Mouse (Mus musculus): ENCODE data around the gene Trpc4.
A peak's percentile ranks its signal among the peaks of the same experiment; 100 is the strongest.

The Trpc4 gene

DNA sequence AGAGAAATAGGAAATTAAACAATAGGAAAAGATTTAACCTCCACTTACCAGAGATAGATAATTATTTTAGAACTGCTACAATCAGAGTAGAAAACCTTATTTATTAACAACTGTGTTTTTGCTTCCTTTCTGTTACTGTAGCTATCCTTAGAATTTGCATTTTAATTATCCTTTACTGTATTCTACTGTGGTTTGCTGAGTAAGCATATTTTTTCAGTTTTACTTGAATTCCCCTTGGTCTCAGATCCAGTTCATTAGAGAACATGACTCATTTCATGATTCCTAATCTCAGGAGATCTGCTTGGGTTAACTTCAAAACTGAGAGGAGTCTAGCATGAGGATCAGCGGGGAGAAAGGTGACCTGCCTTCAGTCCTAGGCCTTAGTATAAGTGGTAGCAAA is 111.1 kb downstream of the Trpc4 start:
- DNase-seq (ENCODE audit: low read depth), result no peak

DNA sequence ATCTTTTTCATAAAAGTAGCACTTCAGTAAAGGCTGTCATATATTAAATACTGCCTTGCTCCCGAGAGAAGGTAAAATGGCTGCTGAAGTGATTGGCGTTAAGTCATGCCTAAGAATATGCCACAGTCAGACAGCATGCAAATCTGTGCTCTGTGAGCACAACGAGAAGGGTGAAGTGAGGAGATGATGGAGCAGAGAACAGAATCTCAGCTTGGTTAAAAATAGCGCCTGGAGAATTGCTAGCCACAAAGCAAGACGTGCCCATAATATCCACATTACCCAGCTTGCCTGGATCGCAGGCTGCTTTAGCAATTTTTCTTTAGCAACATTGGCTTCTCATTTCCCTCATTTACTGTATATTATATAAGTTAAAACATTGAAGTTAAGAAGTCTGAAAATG is 113.3 kb downstream of the Trpc4 start:
- DNase-seq (ENCODE audit: low read depth), result no peak

DNA sequence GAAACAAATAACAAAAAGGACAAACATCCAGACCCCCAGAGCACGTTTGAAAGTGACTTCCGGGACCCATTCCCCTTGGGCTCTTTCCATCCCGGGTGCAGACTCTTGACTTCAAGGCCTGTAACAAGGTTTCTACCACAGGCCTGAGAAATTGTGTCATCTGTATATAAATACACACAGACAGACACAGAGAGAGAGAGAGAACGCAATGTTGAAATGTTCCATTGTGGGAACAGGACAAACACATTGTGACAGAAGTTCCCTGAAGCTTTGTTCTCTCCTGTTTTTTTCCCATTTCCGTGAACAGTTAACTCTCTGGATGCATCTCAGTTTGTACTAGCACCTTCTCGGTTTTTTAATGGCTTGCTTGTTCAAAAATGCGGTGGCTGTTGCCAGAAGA is 118.8 kb downstream of the Trpc4 start:
- no peak for DNase-seq (ENCODE audit: low read depth)

DNA sequence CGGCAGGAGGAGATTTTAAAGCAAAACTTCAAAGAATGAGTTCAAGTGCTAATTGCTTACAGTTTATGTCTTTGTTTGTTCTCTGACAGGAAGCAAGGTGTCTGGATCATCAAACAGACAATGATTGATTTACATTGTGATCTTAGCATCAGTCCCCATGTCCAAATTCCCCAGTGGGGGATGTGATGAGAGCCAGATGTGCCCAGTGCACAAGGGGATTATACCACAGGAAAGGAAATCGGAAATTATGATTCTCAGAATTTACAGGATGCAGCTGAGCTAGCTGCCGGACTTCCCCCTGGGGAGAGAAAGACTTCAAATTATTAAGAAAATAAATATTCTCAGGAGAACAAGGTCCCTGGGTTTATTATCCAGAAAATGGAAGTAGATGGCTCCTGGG is 133.9 kb downstream of the Trpc4 start:
- DNase-seq (ENCODE audit: low read depth), result no peak

DNA sequence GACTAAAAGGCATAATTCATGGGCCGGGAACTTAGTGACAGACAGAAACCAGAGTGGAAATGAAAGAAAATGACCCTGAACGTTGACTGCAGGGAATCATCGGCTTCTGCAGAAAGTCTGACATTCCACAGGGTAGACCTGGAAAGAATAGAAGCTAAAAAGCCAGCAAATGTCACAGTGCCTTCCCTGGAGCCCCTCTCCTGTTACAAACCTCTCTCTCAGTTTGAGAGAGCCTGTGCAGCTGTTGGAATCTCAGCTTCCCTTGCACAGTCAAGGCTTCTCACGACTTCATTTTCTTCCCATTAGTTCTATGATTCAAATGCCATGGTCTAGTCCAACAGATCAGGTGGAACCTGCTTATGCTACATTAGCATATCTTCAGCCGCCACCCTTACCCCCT is 154.8 kb downstream of the Trpc4 start:
- no peak for DNase-seq (ENCODE audit: low read depth)

DNA sequence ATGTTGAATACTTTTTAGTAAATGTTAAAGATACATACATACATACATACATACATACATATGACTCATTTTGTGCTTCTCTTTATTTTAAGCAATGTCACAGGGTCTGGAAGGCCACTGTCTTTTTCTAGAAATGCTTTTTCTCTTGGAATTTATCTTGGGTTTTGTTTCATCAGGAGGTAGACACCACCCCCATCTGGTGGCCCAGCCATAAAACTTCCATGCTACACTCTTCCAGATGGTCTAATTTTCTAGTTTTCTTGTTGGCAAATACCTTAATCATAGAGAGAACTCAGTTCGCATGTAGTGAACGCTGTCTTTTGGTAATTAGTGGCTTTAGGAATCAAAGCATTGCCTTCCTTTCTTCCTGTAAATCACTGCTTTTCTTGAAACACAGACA is 158.2 kb downstream of the Trpc4 start:
- no peak for DNase-seq (ENCODE audit: low read depth)

DNA sequence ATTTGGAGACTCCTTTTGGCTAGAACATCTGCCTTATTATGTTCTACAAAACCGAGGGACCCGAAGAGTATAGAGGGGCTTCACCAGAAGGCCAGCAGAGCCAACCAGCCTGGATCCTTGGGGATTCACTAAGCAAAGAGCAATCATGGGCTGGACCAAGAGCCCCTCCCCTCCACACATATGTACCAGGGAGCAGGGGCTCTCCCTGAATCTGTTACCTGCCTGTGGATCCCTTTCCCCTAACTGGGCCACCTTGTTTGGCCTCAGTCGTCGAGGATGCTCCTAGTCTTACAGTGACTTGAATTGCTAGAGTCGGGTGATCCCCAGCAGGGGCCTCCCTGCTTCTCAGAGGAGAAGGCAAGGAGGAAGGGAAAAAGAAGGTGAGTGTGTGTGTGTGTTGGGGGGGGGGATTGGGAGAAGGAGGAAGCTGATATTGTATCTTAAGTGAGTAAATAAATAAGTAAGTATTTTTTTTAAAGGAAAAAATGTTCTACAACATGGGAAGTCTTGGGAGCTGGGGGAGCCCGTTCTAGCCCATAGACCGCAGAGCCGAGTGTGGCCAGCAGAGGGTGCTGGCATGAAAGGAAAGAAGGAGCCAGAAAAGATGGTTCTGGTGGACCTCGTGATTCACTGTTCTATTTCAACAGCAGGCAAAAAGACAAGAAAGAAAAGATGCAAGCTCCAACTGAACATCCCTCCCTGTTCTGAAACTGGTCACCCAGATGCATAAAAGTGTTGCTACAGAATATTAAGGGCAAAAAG is 197.2 kb downstream of the Trpc4 start:
- peak; percentile 74 for DNase-seq (ENCODE audit: low read depth)

DNA sequence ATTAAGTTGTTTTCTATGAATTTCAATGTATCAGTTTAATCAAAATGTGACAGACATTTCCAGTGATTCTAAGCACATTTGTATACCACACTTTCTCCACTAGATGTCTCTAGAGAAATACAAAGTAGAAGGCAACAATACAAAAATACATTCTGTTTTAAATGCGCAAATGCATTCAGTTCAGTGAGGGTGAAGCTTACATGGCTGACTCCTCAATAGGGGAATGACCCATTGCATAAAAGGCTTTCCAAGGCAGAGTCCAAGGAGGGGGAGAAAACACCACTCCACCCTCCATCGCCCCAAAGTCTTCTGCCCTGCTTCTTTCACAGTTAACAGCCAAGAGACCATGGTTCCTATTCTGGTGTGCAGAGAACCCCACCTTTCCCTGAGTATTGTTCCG is 201.7 kb downstream of the Trpc4 start:
- peak; percentile 50 for DNase-seq (ENCODE audit: low read depth)

DNA sequence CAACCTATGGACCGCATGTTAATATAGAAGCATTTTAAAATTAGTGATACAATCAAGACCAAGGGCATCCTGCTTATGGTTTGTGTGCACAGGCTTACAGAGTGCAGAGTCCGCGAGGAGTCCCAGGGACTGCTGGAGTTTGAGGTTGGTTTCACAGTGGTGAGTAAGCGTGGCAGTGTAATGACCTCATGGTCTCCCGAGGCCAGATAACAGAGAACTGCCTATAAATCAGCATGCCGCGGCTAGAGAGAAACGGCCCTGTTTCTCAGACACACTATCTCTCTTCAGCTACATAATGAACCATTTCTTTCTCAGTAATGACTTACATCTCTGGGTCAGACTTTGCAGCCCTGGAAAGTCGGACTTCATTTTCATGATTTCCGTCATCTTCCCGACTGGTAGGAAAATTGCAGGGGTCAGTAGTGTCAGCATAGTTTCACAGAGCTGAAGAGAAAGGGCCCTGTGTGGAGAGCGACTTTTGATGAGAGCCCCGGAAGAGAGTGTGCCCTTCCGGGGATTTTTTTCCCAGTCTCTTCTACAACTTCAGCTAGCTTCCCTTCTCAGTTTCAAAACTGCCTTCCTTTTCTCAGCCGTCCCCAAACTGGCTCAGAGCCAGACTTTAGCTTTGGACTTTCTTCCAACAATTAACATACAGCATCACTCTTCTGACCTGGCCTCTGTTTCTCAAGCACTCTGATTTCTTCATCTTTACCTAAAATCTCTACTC is 202.8 kb downstream of the Trpc4 start:
- no peak for DNase-seq (ENCODE audit: low read depth)

DNA sequence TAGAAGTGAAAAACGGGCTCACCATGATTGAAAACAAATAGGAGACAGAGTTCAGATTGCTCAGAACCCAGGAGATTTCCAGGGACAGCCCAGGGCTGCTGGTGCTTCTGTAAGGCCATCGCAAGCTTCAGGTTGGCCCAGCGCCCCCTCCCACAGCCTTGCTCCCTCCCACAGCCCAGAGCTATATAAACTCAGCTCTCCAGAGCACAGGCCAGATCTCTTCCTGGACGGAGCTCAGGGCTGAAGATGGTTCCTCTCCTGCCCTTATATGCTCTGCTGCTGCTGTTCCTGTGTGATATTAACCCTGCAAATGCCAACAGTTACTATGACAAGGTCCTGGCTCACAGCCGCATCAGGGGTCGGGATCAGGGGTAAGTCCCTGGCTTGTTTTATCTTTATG is 205.1 kb downstream of the Trpc4 start, which contains the start of gene Postn:
TSS of gene Postn (plus strand) at position 213 of the 400 bp plus-strand sequence.
- DNase-seq (ENCODE audit: low read depth), result no peak

DNA sequence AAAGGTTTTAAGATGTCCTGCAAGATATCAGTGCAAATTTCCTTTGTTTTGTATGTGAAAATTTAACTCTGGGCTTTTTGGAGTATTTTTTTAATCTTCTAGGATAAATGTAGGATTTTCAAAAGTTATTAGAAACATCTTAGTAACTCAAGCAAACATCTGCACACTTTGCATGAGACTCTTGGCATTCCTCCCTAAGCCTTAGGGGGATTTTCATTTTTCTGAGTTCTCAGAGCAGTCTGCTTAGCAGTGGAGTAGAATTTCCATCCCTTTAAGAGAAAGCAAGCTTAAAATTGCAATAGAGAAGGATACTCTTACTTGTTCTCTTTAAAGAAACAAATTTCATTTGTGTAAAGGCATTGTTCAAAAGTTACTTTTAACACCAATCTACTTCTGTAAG is 205.8 kb downstream of the Trpc4 start:
- no peak for DNase-seq (ENCODE audit: low read depth)

Data from naive thymus-derived CD4-positive, alpha-beta T cell, adult 2 months (primary cell).